24 mouse cellular contexts compared by ENCODE assay signal in the genomic region with DNA sequence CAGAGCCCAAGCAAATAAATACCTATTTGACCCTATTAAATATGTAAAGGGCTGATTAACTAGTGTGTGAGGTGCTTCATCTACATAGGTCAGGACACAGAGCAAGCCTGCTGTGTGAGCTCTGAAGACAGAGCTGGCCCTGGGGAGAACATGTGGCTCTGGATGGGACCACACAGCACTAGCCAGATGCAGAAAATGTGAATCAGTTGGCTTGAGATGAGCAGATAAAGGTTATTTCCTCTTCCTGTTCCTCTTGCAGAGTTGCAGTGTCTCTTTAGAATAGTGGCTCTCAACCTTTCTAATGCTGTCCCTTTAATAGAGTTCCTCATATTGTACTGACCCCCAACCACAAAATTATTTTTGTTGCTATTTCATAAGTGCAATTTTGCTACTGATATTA.
"Had no signal": no experiment of that assay in that cellular context is flagged by ENCODE, and none has a peak within 500 bp of the region (broad histone marks: within the 10 kb centered on the region; RNA-seq: fewer than 3 reads in every experiment).

No protein-coding gene starts in this region.

- ATAC-seq: hindbrain, postnatal 0 days; intestine, embryonic 16.5 days had no signal

- H3K27ac ChIP-seq: heart, embryonic 10.5 days; hindbrain, embryonic 13.5 days; hindbrain, embryonic 15.5 days; hindbrain, postnatal 0 days; kidney, embryonic 15.5 days; kidney, postnatal 0 days; limb, embryonic 10.5 days; limb, embryonic 12.5 days had no signal

- H3K4me3 ChIP-seq: heart, embryonic 10.5 days; heart, embryonic 12.5 days; hindbrain, embryonic 13.5 days; hindbrain, embryonic 15.5 days; kidney, embryonic 15.5 days; limb, embryonic 10.5 days; limb, embryonic 12.5 days had no signal

- H3K9ac ChIP-seq: heart, embryonic 12.5 days; hindbrain, embryonic 13.5 days; hindbrain, embryonic 15.5 days; kidney, embryonic 15.5 days; limb, embryonic 12.5 days had no signal

- DNase-seq: gastrocnemius, postnatal 14 days; gastrocnemius, postnatal 36 days; heart, adult 18-20 months; heart, postnatal 10 days; heart, postnatal 4 days; kidney, adult 11 months; kidney, adult 2 months; kidney, adult 9 months; kidney, postnatal 14 days; kidney, postnatal 36 days; layer of hippocampus, adult 9-11 months; layer of hippocampus, postnatal 36 days; liver had no signal

- H3K4me1 ChIP-seq: hindbrain, embryonic 13.5 days; hindbrain, embryonic 15.5 days; kidney, embryonic 15.5 days; limb, embryonic 10.5 days; limb, embryonic 12.5 days had no signal

- H3K27me3 ChIP-seq: heart, embryonic 12.5 days; hindbrain, embryonic 13.5 days; hindbrain, embryonic 15.5 days; kidney, embryonic 15.5 days; limb, embryonic 12.5 days had no signal

- H3K36me3 ChIP-seq: heart, embryonic 10.5 days; heart, embryonic 12.5 days; hindbrain, embryonic 13.5 days; hindbrain, embryonic 15.5 days; kidney, embryonic 15.5 days; limb, embryonic 10.5 days; limb, embryonic 12.5 days had no signal

- H3K4me2 ChIP-seq: heart, embryonic 12.5 days; hindbrain, embryonic 13.5 days; hindbrain, embryonic 15.5 days; kidney, embryonic 15.5 days; limb, embryonic 12.5 days; liver, embryonic 11.5 days had no signal

- H3K9me3 ChIP-seq: heart, embryonic 10.5 days; heart, embryonic 12.5 days; hindbrain, embryonic 13.5 days; hindbrain, embryonic 15.5 days; kidney, embryonic 15.5 days; limb, embryonic 10.5 days; limb, embryonic 12.5 days had no signal
